13 mouse cellular contexts compared by ENCODE assay signal in genomic region chr16:34525866-34526265, GRCm38 (mm10). TPM values are rescaled to one million over a fixed set of nuclear protein-coding genes. Genes with fewer than 3 reads are reported as not detected.
DNase-seq lines count a peak whose midpoint lies in the region; TF ChIP-seq lines count a peak whose summit lies in the region.
"Had no signal": no experiment of that assay in that cellular context is flagged by ENCODE, and none has a peak within 500 bp of the region (broad histone marks: within the 10 kb centered on the region; RNA-seq: fewer than 3 reads in every experiment).

No protein-coding gene starts in this region.

- TF ChIP-seq CTCF in gastrocnemius, adult 2 months (IDR thresholded peaks at IDR 0.05): peak; percentile 16; the same call in 1 of the 2 replicates

- intact Hi-C loops in gastrocnemius, adult 2 months (cut with DNase I): no loop called here
- intact Hi-C loops in left cerebral cortex, postnatal 25 days (cut with DNase I): loop anchor here (2.0 to 5.0 kb wide), 4 partner anchors 35 to 183 kb away; no protein-coding TSS in a partner anchor

- H3K27ac ChIP-seq in gastrocnemius, adult 2 months: peak overlapping the region; percentile 55

- no peak overlapping the region for H3K4me3 ChIP-seq in gastrocnemius, adult 2 months

- DNase-seq in gastrocnemius, adult 2 months: no peak
- DNase-seq in gastrocnemius, postnatal 10 days: no peak
- DNase-seq in ES-CJ7 (ENCODE audit: low read depth, low spot score): peak; percentile 12
- DNase-seq in frontal cortex, postnatal 10 days (ENCODE audit: low spot score in 2 of 2): peak; percentile 49 to 60
- DNase-seq in left cerebral cortex, postnatal 25 days (ENCODE audit: low spot score in 2 of 2): peak; percentile 61 to 88
- DNase-seq in cerebellum, adult 11-12 months: no peak
- DNase-seq in MN1 (ENCODE audit: low spot score): no peak
- DNase-seq in gastrocnemius, postnatal 25 days: no peak
- DNase-seq: adrenal gland, postnatal 25 days; cerebellum, adult 2 months; liver, postnatal 0 days; midbrain, embryonic 14.5 days; thymus, postnatal 25 days had no signal

RNA-seq across cellular contexts. Expression of gene Kalrn, which starts 47.5 kb away (rescaled TPM):
- 10 to 100 TPM; 21.8 to 28.3 TPM for total RNA-seq in gastrocnemius, adult 2 months (2021)
- total RNA-seq in gastrocnemius, postnatal 10 days (2021): 10 to 100 TPM; 17.6 to 20.2 TPM
- total RNA-seq in left cerebral cortex, postnatal 25 days (2021): 100 to 1,000 TPM; 478 to 544 TPM
- total RNA-seq in gastrocnemius, postnatal 25 days (2021): 10 to 100 TPM; 19.1 to 26.3 TPM

Comparison
In these comparisons a context has a peak if more than half of its experiments do, and no peak if none do; other contexts are left out.
1. DNase-seq: peak in ES-CJ7 (single experiment), frontal cortex, postnatal 10 days (2 of 2) and left cerebral cortex, postnatal 25 days (2 of 2); none in gastrocnemius, adult 2 months (single experiment), gastrocnemius, postnatal 10 days (single experiment), cerebellum, adult 11-12 months (single experiment), MN1 (single experiment) and gastrocnemius, postnatal 25 days (single experiment).
2. RNA of gene Kalrn, which starts 47.5 kb away (total RNA-seq): 478 to 544 TPM in left cerebral cortex, postnatal 25 days; 21.8 to 28.3 TPM in gastrocnemius, adult 2 months, 19.1 to 26.3 TPM in gastrocnemius, postnatal 25 days and 17.6 to 20.2 TPM in gastrocnemius, postnatal 10 days; every median in the first group is over 10 times any median in the second.